Comparison of ENCODE assay signal across 12 mouse cellular contexts in the genomic region with DNA sequence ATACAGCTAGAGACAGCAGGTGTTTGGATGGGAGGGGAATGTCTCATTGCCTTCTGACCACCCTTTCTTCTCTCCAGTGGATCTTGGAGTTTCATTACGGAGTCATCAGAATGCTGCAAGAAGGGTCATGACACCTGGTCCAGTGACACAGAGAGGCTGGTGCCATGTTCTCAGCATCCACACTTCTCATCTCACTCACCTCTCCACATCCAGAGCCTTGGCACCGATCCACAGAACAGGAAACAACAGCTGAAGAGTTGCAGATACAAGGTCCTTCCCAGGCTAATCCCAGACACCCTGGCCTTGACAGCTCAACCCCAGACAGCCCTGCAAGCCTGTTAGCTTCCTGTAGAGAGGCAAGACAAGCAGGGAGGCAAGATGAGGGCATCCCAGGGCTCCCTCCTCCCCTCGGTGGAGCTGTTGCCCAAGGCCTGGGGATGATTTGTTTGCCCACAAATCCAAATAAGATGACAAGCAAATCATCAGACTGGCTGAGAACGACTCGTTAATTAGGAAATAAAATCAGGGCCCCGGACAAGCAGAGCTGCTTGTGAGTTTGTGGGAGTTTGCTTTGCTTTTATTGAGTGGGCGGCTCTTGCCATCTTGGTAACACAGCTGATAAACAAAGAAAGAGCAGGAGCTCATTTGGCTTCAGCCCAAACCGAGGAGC.
A peak's percentile ranks its signal among the peaks of the same experiment; 100 is the strongest.
DNase-seq lines count a peak whose midpoint lies in the region; ATAC-seq and TF ChIP-seq lines count a peak whose summit lies in the region.
"Had no signal": no experiment of that assay in that cellular context is flagged by ENCODE, and none has a peak within 500 bp of the region (broad histone marks: within the 10 kb centered on the region; RNA-seq: fewer than 3 reads in every experiment).

No protein-coding gene starts in this region.

- H3K27me3 ChIP-seq in hindbrain, embryonic 14.5 days (ENCODE audit: control insufficient read depth, insufficient read depth, low read length), result no peaks in the 10 kb centered on the region
- no peaks in the 10 kb centered on the region for H3K27me3 ChIP-seq in hindbrain, embryonic 11.5 days (ENCODE audit: control insufficient read depth, insufficient read depth, low read length)
- H3K27me3 ChIP-seq in limb, embryonic 10.5 days (ENCODE audit: low read depth, poor library complexity, severe bottlenecking), result no peaks in the 10 kb centered on the region; the same call in 1 of the 2 replicates

- no peak for ATAC-seq in hindbrain, embryonic 14.5 days (ENCODE audit: low FRiP score)
- no peak for ATAC-seq in hindbrain, embryonic 11.5 days (ENCODE audit: low FRiP score)
- ATAC-seq: hindbrain, postnatal 0 days had no signal

- H3K9me3 ChIP-seq in hindbrain, embryonic 14.5 days (ENCODE audit: control insufficient read depth, low read length), result no peaks in the 10 kb centered on the region
- no peaks in the 10 kb centered on the region for H3K9me3 ChIP-seq in hindbrain, embryonic 11.5 days (ENCODE audit: control insufficient read depth, low read length)
- no peaks in the 10 kb centered on the region for H3K9me3 ChIP-seq in limb, embryonic 10.5 days (replicated peaks)

- TF ChIP-seq POLR2A in lung, adult 2 months (IDR thresholded peaks at IDR 0.05; ENCODE audit: borderline replicate concordance, extremely low read depth, low read depth, low read length), result no peak

- H3K9ac ChIP-seq in hindbrain, embryonic 14.5 days, result no peak overlapping the region
- H3K9ac ChIP-seq in hindbrain, embryonic 11.5 days (ENCODE audit: low read depth, low read length), result no peak overlapping the region

- 48% methylated on average over 8 of the region's 8 CpGs for WGBS in hindbrain, embryonic 14.5 days
- 70% methylated on average over 8 of the region's 8 CpGs for WGBS in hindbrain, embryonic 11.5 days
- WGBS in lung, adult 2 months, result 35% methylated on average over 8 of the region's 8 CpGs
- 25% methylated on average over 8 of the region's 8 CpGs for WGBS in limb, embryonic 10.5 days

- H3K27ac ChIP-seq in hindbrain, embryonic 14.5 days, result no peak overlapping the region
- no peak overlapping the region for H3K27ac ChIP-seq in hindbrain, embryonic 11.5 days (ENCODE audit: low read depth, low read length)
- peak overlapping the region; percentile 62; the same call in 1 of the 2 replicates for H3K27ac ChIP-seq in limb, embryonic 10.5 days
- H3K27ac ChIP-seq: hindbrain, postnatal 0 days had no signal

- H3K4me1 ChIP-seq in hindbrain, embryonic 14.5 days (replicated peaks; ENCODE audit: control insufficient read depth, insufficient read depth, low read length), result peaks cover 17% of the 10 kb centered on the region
- H3K4me1 ChIP-seq in hindbrain, embryonic 11.5 days (replicated peaks; ENCODE audit: control insufficient read depth, insufficient read depth, low read length), result no peaks in the 10 kb centered on the region; the same call in 1 of the 2 replicates
- no peaks in the 10 kb centered on the region for H3K4me1 ChIP-seq in lung, adult 2 months (ENCODE audit: control insufficient read depth, insufficient read depth, low read length)
- H3K4me1 ChIP-seq in limb, embryonic 10.5 days, result peaks cover 53% of the 10 kb centered on the region

- no peak overlapping the region for H3K4me2 ChIP-seq in hindbrain, embryonic 14.5 days (replicated peaks)
- H3K4me2 ChIP-seq in hindbrain, embryonic 11.5 days (replicated peaks; ENCODE audit: low read depth, low read length), result no peak overlapping the region

- no peaks in the 10 kb centered on the region for H3K36me3 ChIP-seq in hindbrain, embryonic 14.5 days (replicated peaks; ENCODE audit: control insufficient read depth, insufficient read depth)
- no peaks in the 10 kb centered on the region for H3K36me3 ChIP-seq in hindbrain, embryonic 11.5 days (ENCODE audit: control insufficient read depth, insufficient read depth, low read length)
- no peaks in the 10 kb centered on the region for H3K36me3 ChIP-seq in limb, embryonic 10.5 days

- peak; percentile 34 for DNase-seq in hindbrain, embryonic 14.5 days (ENCODE audit: low spot score)
- DNase-seq in hindbrain, embryonic 11.5 days (ENCODE audit: low spot score), result no peak
- DNase-seq in lung, postnatal 10 days, result peak; percentile 19
- DNase-seq in lung, adult 2 months, result no peak
- peak; percentile 64 for DNase-seq in adrenal gland, adult 2 months
- no peak for DNase-seq in limb, embryonic 10.5 days (ENCODE audit: low spot score)
- DNase-seq in frontal cortex, postnatal 36 days (ENCODE audit: low spot score in 2 of 2), result no peak
- no peak for DNase-seq in cerebellum, adult 9-11 months
- DNase-seq: cerebellum, adult 11-12 months; embryo, embryonic 11 days; gastrocnemius, postnatal 36 days had no signal

- TF ChIP-seq CTCF in lung, adult 2 months (IDR thresholded peaks at IDR 0.05; ENCODE audit: insufficient read depth, low read length), result no peak

- H3K4me3 ChIP-seq in hindbrain, embryonic 14.5 days (replicated peaks; ENCODE audit: low read length), result no peak overlapping the region
- H3K4me3 ChIP-seq in hindbrain, embryonic 11.5 days (ENCODE audit: low read depth, low read length), result no peak overlapping the region
- no peak overlapping the region for H3K4me3 ChIP-seq in lung, adult 2 months (replicated peaks; ENCODE audit: extremely low read depth, low read depth, low read length)
- H3K4me3 ChIP-seq in limb, embryonic 10.5 days, result no peak overlapping the region

Comparison
In these comparisons a context has a peak if more than half of its experiments do, and no peak if none do; other contexts are left out.
1. DNase-seq: peak in hindbrain, embryonic 14.5 days (single experiment), lung, postnatal 10 days (single experiment) and adrenal gland, adult 2 months (single experiment); none in hindbrain, embryonic 11.5 days (single experiment), lung, adult 2 months (single experiment), limb, embryonic 10.5 days (single experiment), frontal cortex, postnatal 36 days (0 of 2) and cerebellum, adult 9-11 months (single experiment).